Comparison of ENCODE assay signal across 17 mouse cellular contexts in genomic region chr5:130124271-130124670, GRCm38 (mm10). TPM values are rescaled to one million over a fixed set of nuclear protein-coding genes. Genes with fewer than 3 reads are reported as not detected.
A peak's percentile ranks its signal among the peaks of the same experiment; 100 is the strongest.
DNase-seq lines count a peak whose midpoint lies in the region; ATAC-seq lines count a peak whose summit lies in the region.
"Had no signal": no experiment of that assay in that cellular context is flagged by ENCODE, and none has a peak within 500 bp of the region (broad histone marks: within the 10 kb centered on the region; RNA-seq: fewer than 3 reads in every experiment).

No protein-coding gene starts in this region.

- no peak overlapping the region for H3K4me2 ChIP-seq in kidney, embryonic 16.5 days (replicated peaks; ENCODE audit: low read depth, low read length)
- H3K4me2 ChIP-seq: embryonic facial prominence, embryonic 12.5 days; limb, embryonic 15.5 days had no signal

- 40% methylated on average over 5 of the region's 5 CpGs for WGBS in kidney, embryonic 16.5 days

- no peaks in the 10 kb centered on the region for H3K36me3 ChIP-seq in kidney, embryonic 16.5 days (ENCODE audit: insufficient read depth, low read length)
- H3K36me3 ChIP-seq: embryonic facial prominence, embryonic 12.5 days; limb, embryonic 15.5 days had no signal

- ATAC-seq in kidney, embryonic 16.5 days (ENCODE audit: low FRiP score, low TSS enrichment) = no peak
- ATAC-seq: inflammation-experienced regulatory T-cells, adult 6 months had no signal

- peak overlapping the region; percentile 57 for H3K27ac ChIP-seq in kidney, embryonic 16.5 days (ENCODE audit: low read length)
- H3K27ac ChIP-seq: embryonic facial prominence, embryonic 12.5 days; limb, embryonic 15.5 days had no signal

- peaks cover 10% of the 10 kb centered on the region for H3K4me1 ChIP-seq in kidney, embryonic 16.5 days (ENCODE audit: insufficient read depth, low read length)

- H3K4me3 ChIP-seq in kidney, embryonic 16.5 days (ENCODE audit: low read length) = no peak overlapping the region
- H3K4me3 ChIP-seq: embryonic facial prominence, embryonic 12.5 days; limb, embryonic 15.5 days; myocyte had no signal

- H3K27me3 ChIP-seq in kidney, embryonic 16.5 days (ENCODE audit: insufficient read depth, low read length) = no peaks in the 10 kb centered on the region
- H3K27me3 ChIP-seq: embryonic facial prominence, embryonic 12.5 days; limb, embryonic 15.5 days had no signal

- no peaks in the 10 kb centered on the region for H3K9me3 ChIP-seq in kidney, embryonic 16.5 days (ENCODE audit: low read length)
- H3K9me3 ChIP-seq: embryonic facial prominence, embryonic 12.5 days; limb, embryonic 15.5 days had no signal

- DNase-seq in heart, adult 8-10 months (ENCODE audit: low spot score) = peak; percentile 38
- no peak for DNase-seq in heart, adult 11 months
- DNase-seq in kidney, postnatal 36 days = no peak
- DNase-seq in retina, postnatal 1 day = peak; percentile 6
- DNase-seq in retina, embryonic 14.5 days (ENCODE audit: low spot score) = no peak
- no peak for DNase-seq in left cerebral cortex, postnatal 4 days
- DNase-seq: adrenal gland, postnatal 14 days; B cell, adult 2 months; cerebellum, adult 2 months; lung, postnatal 10 days; spleen, adult 18-20 months; thymus, adult 18-20 months had no signal

- H3K9ac ChIP-seq in kidney, embryonic 16.5 days (replicated peaks; ENCODE audit: low read length) = no peak overlapping the region
- H3K9ac ChIP-seq: embryonic facial prominence, embryonic 12.5 days; limb, embryonic 15.5 days had no signal

- intact Hi-C loops in left cerebral cortex, postnatal 4 days (cut with DNase I) = no loop called here

RNA-seq across cellular contexts. Expression of gene Kctd7, which starts 20.4 kb away (rescaled TPM):
- 1 to 10 TPM; 2.1 to 3.6 (median 3.1) TPM for total RNA-seq in heart, adult 8-10 months (2022)
- polyA plus RNA-seq in kidney, embryonic 16.5 days (2015; fragmentation: Nextera tagmentation; extraction: Ambion mirVana) = 5.9 and 6.3 TPM in 2 replicates
- total RNA-seq in left cerebral cortex, postnatal 4 days (2021) = 10 to 100 TPM; 17.3 to 19.7 TPM

RNA-seq across cellular contexts. Expression of gene Rabgef1, which starts 47.3 kb away (rescaled TPM):
- total RNA-seq in heart, adult 8-10 months (2022) = 10 to 100 TPM; 20.6 to 24.3 (median 22.0) TPM
- polyA plus RNA-seq in kidney, embryonic 16.5 days (2015; fragmentation: Nextera tagmentation; extraction: Ambion mirVana) = 32.6 and 33.2 TPM in 2 replicates
- total RNA-seq in left cerebral cortex, postnatal 4 days (2021) = 10 to 100 TPM; 37.9 to 39.8 TPM

RNA-seq across cellular contexts. Expression of gene Tpst1, which starts 51.1 kb away (rescaled TPM):
- total RNA-seq in heart, adult 8-10 months (2022) = 10 to 100 TPM in 1 of 4 experiments, 1 to 10 TPM in 3; 8.2 to 10.6 (median 9.3) TPM
- polyA plus RNA-seq in kidney, embryonic 16.5 days (2015; fragmentation: Nextera tagmentation; extraction: Ambion mirVana) = 67.7 and 70.1 TPM in 2 replicates
- total RNA-seq in left cerebral cortex, postnatal 4 days (2021) = 10 to 100 TPM; 33.8 to 38.2 TPM

Comparison
In these comparisons a context has a peak if more than half of its experiments do, and no peak if none do; other contexts are left out.
1. DNase-seq: peak in heart, adult 8-10 months (single experiment) and retina, postnatal 1 day (single experiment); none in heart, adult 11 months (single experiment), kidney, postnatal 36 days (0 of 2), retina, embryonic 14.5 days (single experiment) and left cerebral cortex, postnatal 4 days (single experiment).